Mouse (Mus musculus): Measurements from ENCODE around the gene Map3k5. TPM values are rescaled to one million over a fixed set of nuclear protein-coding genes. Genes with fewer than 3 reads are reported as not detected.

Map3k5 gene
- polyA plus RNA-seq, 1 experiment = 0.53 TPM

DNA sequence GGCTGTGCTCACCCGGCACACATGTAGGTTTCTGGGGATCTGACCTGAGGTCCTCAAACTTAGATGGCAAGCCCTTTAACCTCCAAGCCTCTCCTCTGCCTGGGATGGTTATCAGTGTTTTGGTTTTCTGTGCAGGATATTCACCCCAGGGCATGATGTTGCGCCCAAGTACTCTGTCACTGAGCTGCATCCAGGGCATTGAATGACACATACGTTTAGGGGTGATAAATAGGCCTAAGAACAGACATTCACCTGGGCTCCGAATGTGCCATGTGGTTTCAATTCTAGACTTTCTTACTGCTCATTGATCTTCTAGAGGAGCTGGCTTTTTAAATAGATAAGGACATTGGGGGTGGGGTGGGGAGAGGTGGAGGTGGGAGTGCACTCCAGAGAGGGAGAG is 70.5 kb downstream of the Map3k5 start:
- Histone ChIP-seq H3K79me2 (ENCODE audit: control insufficient read depth, insufficient read depth) (no peaks in the 10 kb centered on the region), H3K27me3 (ENCODE audit: control insufficient read depth, insufficient read depth, insufficient read length) (no peaks in the 10 kb centered on the region), H3K4me3 (no peak overlapping the region), H3K36me3 (ENCODE audit: control insufficient read depth, insufficient read depth) (no peaks in the 10 kb centered on the region), H3K4me2 (ENCODE audit: low read depth) (no peak overlapping the region), H3ac (ENCODE audit: control insufficient read depth, insufficient read length) (no peak overlapping the region)
- TF ChIP-seq SRF (IDR thresholded peaks at IDR 0.05; ENCODE audit: control insufficient read depth, insufficient read length, low read depth) = no peak
- TF ChIP-seq REST (IDR thresholded peaks at IDR 0.05; ENCODE audit: insufficient read depth, insufficient read length) = no peak
- TF ChIP-seq E2F4 (IDR thresholded peaks at IDR 0.05; ENCODE audit: insufficient read depth) = no peak
- no peak for TF ChIP-seq TCF12 (IDR thresholded peaks at IDR 0.05; ENCODE audit: insufficient read depth, poor library complexity, severe bottlenecking)
- no peak for TF ChIP-seq MYOD1 (IDR thresholded peaks at IDR 0.05; ENCODE audit: control insufficient read depth in 1 of 3, insufficient read length in 2 of 3, low read depth in 2 of 3)
- no peak for TF ChIP-seq POLR2A (IDR thresholded peaks at IDR 0.05; ENCODE audit: insufficient read length, low read depth)
- TF ChIP-seq TCF3 (IDR thresholded peaks at IDR 0.05; ENCODE audit: insufficient read length, low read depth) = no peak
- TF ChIP-seq MAX (IDR thresholded peaks at IDR 0.05; ENCODE audit: low read depth) = no peak
- TF ChIP-seq MYOG (IDR thresholded peaks at IDR 0.05; ENCODE audit: control insufficient read depth in 1 of 3, insufficient read depth in 1 of 3, insufficient read length in 2 of 3, low read depth in 2 of 3) = no peak
- no peak for TF ChIP-seq CEBPB (IDR thresholded peaks at IDR 0.05; ENCODE audit: insufficient read depth, poor library complexity, severe bottlenecking)
- TF ChIP-seq USF1 (IDR thresholded peaks at IDR 0.05; ENCODE audit: low read depth) = no peak
- no peak for TF ChIP-seq POLR2AphosphoS2 (IDR thresholded peaks at IDR 0.05; ENCODE audit: insufficient read length, low read depth)

DNA sequence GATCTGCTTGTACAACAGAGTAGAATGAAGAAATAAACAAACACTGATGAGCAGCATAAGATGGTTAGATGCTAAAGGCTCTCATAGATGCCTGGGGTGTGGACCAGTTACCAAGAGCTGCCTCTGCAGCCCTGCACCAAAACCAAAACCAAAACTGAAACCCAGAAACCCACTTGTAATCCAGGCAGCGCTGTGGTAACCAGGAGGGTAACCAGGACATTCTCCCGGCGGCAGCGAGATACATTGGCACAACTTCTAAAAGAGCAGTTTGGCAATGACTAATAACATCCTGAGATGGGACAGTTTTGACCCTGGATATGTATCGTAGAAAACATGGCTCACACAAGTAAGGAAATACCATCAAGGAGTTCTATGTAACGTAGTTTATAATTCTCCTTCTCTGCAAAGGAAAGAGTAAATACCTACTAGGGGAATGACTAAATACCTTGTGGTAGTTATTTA is 71.2 kb downstream of the Map3k5 start:
- no peaks in the 10 kb centered on the region for H3K27me3 ChIP-seq (ENCODE audit: control insufficient read depth, insufficient read depth, insufficient read length)

DNA sequence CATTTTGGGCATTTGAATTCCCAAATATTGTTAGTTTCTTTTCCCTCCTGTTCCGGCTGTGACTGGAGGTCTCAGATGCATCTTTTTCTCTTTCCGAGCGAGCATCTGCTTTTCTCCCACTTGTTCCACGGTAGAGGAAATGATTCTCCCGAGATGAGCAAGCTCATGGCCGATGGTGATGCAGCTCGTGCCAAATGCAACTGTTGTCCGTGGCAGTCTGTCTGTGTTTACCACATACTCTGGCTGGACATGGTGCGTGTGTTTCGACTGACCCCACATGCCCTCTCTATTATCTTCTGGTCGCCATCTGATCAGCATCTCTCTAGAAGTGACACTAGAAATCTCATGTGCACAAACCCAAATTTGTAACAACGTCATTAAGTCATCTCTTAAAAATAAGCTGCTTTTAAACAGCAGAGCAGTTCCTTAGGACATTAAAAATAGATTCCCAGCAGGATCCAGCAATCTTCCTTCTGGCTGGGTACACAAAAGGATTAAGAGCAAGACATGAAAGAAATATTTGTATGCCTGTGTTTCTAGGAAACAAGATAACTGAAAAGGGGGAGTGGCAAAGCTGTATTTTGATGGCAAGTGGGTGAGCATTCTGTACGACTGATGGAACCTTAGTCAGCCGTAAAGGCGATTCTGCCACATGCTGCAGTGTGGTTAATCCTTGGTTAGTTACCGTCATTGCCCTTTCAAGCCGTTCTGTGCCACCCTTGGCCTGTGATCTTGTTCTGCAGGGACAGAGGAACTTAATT is 72.2 kb downstream of the Map3k5 start:
- Histone ChIP-seq H3ac (ENCODE audit: control insufficient read depth, insufficient read length) (no peak overlapping the region), H3K4me2 (ENCODE audit: low read depth) (no peak overlapping the region), H3K79me2 (ENCODE audit: control insufficient read depth, insufficient read depth) (no peaks in the 10 kb centered on the region), H3K27me3 (ENCODE audit: control insufficient read depth, insufficient read depth, insufficient read length) (no peaks in the 10 kb centered on the region), H3K4me3 (no peak overlapping the region), H3K36me3 (ENCODE audit: control insufficient read depth, insufficient read depth) (no peaks in the 10 kb centered on the region)
- no peak for TF ChIP-seq POLR2AphosphoS2 (IDR thresholded peaks at IDR 0.05; ENCODE audit: insufficient read length, low read depth)
- TF ChIP-seq USF1 (IDR thresholded peaks at IDR 0.05; ENCODE audit: low read depth) = no peak
- TF ChIP-seq SRF (IDR thresholded peaks at IDR 0.05; ENCODE audit: control insufficient read depth, insufficient read length, low read depth) = no peak
- no peak for TF ChIP-seq MAX (IDR thresholded peaks at IDR 0.05; ENCODE audit: low read depth)
- no peak for TF ChIP-seq POLR2A (IDR thresholded peaks at IDR 0.05; ENCODE audit: insufficient read length, low read depth)
- TF ChIP-seq MYOG (IDR thresholded peaks at IDR 0.05; ENCODE audit: control insufficient read depth in 1 of 3, insufficient read depth in 1 of 3, insufficient read length in 2 of 3, low read depth in 2 of 3) = no peak
- no peak for TF ChIP-seq TCF3 (IDR thresholded peaks at IDR 0.05; ENCODE audit: insufficient read length, low read depth)
- TF ChIP-seq CEBPB (IDR thresholded peaks at IDR 0.05; ENCODE audit: insufficient read depth, poor library complexity, severe bottlenecking) = no peak
- no peak for TF ChIP-seq E2F4 (IDR thresholded peaks at IDR 0.05; ENCODE audit: insufficient read depth)
- no peak for TF ChIP-seq TCF12 (IDR thresholded peaks at IDR 0.05; ENCODE audit: insufficient read depth, poor library complexity, severe bottlenecking)
- no peak for TF ChIP-seq MYOD1 (IDR thresholded peaks at IDR 0.05; ENCODE audit: control insufficient read depth in 1 of 3, insufficient read length in 2 of 3, low read depth in 2 of 3)
- TF ChIP-seq REST (IDR thresholded peaks at IDR 0.05; ENCODE audit: insufficient read depth, insufficient read length) = no peak

More for the DNA sequence above, 71.2 kb downstream of the Map3k5 start:
- H3K4me3 ChIP-seq = no peak overlapping the region
- H3K4me2 ChIP-seq (ENCODE audit: low read depth) = no peak overlapping the region
- no peaks in the 10 kb centered on the region for H3K79me2 ChIP-seq (ENCODE audit: control insufficient read depth, insufficient read depth)
- no peak overlapping the region for H3ac ChIP-seq (ENCODE audit: control insufficient read depth, insufficient read length)
- TF ChIP-seq MYOG (IDR thresholded peaks at IDR 0.05; ENCODE audit: control insufficient read depth in 1 of 3, insufficient read depth in 1 of 3, insufficient read length in 2 of 3, low read depth in 2 of 3) = no peak
- TF ChIP-seq E2F4 (IDR thresholded peaks at IDR 0.05; ENCODE audit: insufficient read depth) = no peak
- no peak for TF ChIP-seq SRF (IDR thresholded peaks at IDR 0.05; ENCODE audit: control insufficient read depth, insufficient read length, low read depth)
- no peak for TF ChIP-seq TCF3 (IDR thresholded peaks at IDR 0.05; ENCODE audit: insufficient read length, low read depth)
- no peak for TF ChIP-seq MYOD1 (IDR thresholded peaks at IDR 0.05; ENCODE audit: control insufficient read depth in 1 of 3, insufficient read length in 2 of 3, low read depth in 2 of 3)
- TF ChIP-seq POLR2A (IDR thresholded peaks at IDR 0.05; ENCODE audit: insufficient read length, low read depth) = no peak
- TF ChIP-seq MAX (IDR thresholded peaks at IDR 0.05; ENCODE audit: low read depth) = no peak
- TF ChIP-seq REST (IDR thresholded peaks at IDR 0.05; ENCODE audit: insufficient read depth, insufficient read length) = no peak
- no peak for TF ChIP-seq TCF12 (IDR thresholded peaks at IDR 0.05; ENCODE audit: insufficient read depth, poor library complexity, severe bottlenecking)
- TF ChIP-seq CEBPB (IDR thresholded peaks at IDR 0.05; ENCODE audit: insufficient read depth, poor library complexity, severe bottlenecking) = no peak
- TF ChIP-seq USF1 (IDR thresholded peaks at IDR 0.05; ENCODE audit: low read depth) = no peak
- no peak for TF ChIP-seq POLR2AphosphoS2 (IDR thresholded peaks at IDR 0.05; ENCODE audit: insufficient read length, low read depth)
- H3K36me3 ChIP-seq (ENCODE audit: control insufficient read depth, insufficient read depth) = no peaks in the 10 kb centered on the region

DNA sequence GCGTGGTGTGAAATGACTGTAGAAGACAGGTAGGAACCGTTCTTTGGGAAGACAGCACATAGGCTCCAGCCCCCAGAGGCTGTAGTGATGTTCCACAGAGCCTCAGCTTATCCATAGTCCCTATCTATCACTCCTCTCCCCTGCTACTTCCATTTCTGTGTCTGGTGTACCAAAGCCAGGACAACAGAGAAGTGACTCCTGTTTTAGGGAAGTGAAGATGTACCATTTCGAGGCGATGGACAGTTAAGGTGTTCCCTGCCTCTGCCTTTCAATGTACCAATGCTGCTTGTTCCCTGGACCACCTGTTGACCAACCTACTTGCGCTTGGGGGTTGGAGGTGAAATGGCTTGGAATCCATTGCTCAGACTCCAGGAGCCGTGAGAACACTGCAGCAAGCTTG is 75.0 kb downstream of the Map3k5 start:
- no peak for TF ChIP-seq SRF (IDR thresholded peaks at IDR 0.05; ENCODE audit: control insufficient read depth, insufficient read length, low read depth)
- no peak for TF ChIP-seq REST (IDR thresholded peaks at IDR 0.05; ENCODE audit: insufficient read depth, insufficient read length)
- TF ChIP-seq TCF3 (IDR thresholded peaks at IDR 0.05; ENCODE audit: insufficient read length, low read depth) = no peak
- no peak for TF ChIP-seq TCF12 (IDR thresholded peaks at IDR 0.05; ENCODE audit: insufficient read depth, poor library complexity, severe bottlenecking)
- no peak for TF ChIP-seq POLR2AphosphoS2 (IDR thresholded peaks at IDR 0.05; ENCODE audit: insufficient read length, low read depth)
- no peak for TF ChIP-seq USF1 (IDR thresholded peaks at IDR 0.05; ENCODE audit: low read depth)
- no peak for TF ChIP-seq MAX (IDR thresholded peaks at IDR 0.05; ENCODE audit: low read depth)
- no peak for TF ChIP-seq POLR2A (IDR thresholded peaks at IDR 0.05; ENCODE audit: insufficient read length, low read depth)
- no peak for TF ChIP-seq MYOD1 (IDR thresholded peaks at IDR 0.05; ENCODE audit: control insufficient read depth in 1 of 3, insufficient read length in 2 of 3, low read depth in 2 of 3)
- no peak for TF ChIP-seq E2F4 (IDR thresholded peaks at IDR 0.05; ENCODE audit: insufficient read depth)
- no peak for TF ChIP-seq MYOG (IDR thresholded peaks at IDR 0.05; ENCODE audit: control insufficient read depth in 1 of 3, insufficient read depth in 1 of 3, insufficient read length in 2 of 3, low read depth in 2 of 3)
- TF ChIP-seq CEBPB (IDR thresholded peaks at IDR 0.05; ENCODE audit: insufficient read depth, poor library complexity, severe bottlenecking) = no peak
- no peaks in the 10 kb centered on the region for H3K27me3 ChIP-seq (ENCODE audit: control insufficient read depth, insufficient read depth, insufficient read length)
- H3K4me3 ChIP-seq = no peak overlapping the region
- H3K79me2 ChIP-seq (ENCODE audit: control insufficient read depth, insufficient read depth) = no peaks in the 10 kb centered on the region
- no peak overlapping the region for H3K4me2 ChIP-seq (ENCODE audit: low read depth)
- no peak overlapping the region for H3ac ChIP-seq (ENCODE audit: control insufficient read depth, insufficient read length)
- H3K36me3 ChIP-seq (ENCODE audit: control insufficient read depth, insufficient read depth) = no peaks in the 10 kb centered on the region
